Mouse (Mus musculus) E14TG2a.4 (cell line): ENCODE measurements around the gene Nudt15.

Experiments
- CTCF ChIP-seq: conservative IDR thresholded peaks from 2 replicates; pipeline ENCODE4 v1.5.1; 2014; ENCODE audit warnings: low read length
- POU5F1 ChIP-seq: IDR thresholded peaks from 2 replicates; pipeline ENCODE4 v1.6.1; 2014; ENCODE audit warnings: low read length, borderline replicate concordance

DNA sequence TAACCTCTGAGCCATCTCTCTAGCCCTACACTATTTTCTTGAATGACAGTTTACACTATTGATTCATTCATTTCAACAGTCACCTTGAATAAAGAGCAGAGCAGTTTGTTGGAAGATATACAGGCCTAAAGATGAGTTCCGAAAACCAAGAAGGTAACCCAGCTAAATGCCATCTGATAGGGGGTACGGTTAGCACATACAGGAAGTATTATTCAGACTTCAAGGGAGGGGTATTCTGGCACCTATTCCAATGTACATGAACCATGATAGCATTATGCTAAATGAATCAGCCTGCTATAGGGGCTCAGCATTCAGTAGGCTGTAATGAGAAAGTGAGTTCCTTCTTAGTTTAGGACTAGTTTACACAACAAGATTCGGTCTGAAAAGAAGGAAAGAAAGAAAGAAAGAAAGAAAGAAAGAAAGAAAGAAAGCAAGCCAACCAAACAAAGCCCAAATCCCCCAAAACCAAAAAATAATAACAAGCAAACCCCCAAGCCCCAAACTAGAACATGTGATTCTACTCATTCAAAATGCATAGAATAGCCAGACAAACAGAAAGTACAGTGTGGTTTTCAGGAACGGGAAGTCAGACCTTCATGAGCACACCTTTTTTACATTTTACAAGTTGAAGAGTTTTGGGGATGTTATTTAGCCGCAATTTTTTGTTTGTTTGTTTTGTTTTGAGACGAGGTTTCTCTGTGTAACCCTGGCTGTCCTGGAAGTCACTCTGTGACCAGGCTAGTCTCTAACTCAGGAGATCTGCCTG lies 39.2 kb downstream of the Nudt15 start:
- TF ChIP-seq CTCF (no peak), POU5F1 (no peak)
